Mouse (Mus musculus): ENCODE measurements at regions not wholly inside any gene's neighbourhood (a gene's known extent, or its start where the extent isn't known, plus 50 kb on each side); places are given as distances from the start of the nearest gene placed in this dataset.

GRCm38 (mm10) chr4:64635256-64635962 is 488.6 kb upstream of the Pappa start:
- in situ Hi-C loops (cut with MboI; ENCODE audit: low pct_ligation_motif_present, low pct_unique_long_range_greater_than_20kb, low sequenced_read_pairs) (no loop called here), dilution Hi-C loops (cut with MboI; ENCODE audit: extremely low pct_ligation_motif_present, extremely low pct_unique_long_range_greater_than_20kb, low sequenced_read_pairs) (no loop called here)
- no peak for DNase-seq (ENCODE audit: extremely low read depth)
- Histone ChIP-seq H3K4me2 (ENCODE audit: insufficient read depth, low read depth, poor library complexity, severe bottlenecking) (no peak overlapping the region), H3K9ac (ENCODE audit: insufficient read depth, low read depth) (no peak overlapping the region), H3K4me3 (replicated peaks in 1 of 3; ENCODE audit: low read depth in 2 of 3, low read length in 2 of 3, poor library complexity in 1 of 3) (no peak overlapping the region), H3K27ac (ENCODE audit: insufficient read depth, low read depth) (no peak overlapping the region), H3K36me3 (replicated peaks in 1 of 2; ENCODE audit: control insufficient read depth in 1 of 2, insufficient read depth in 1 of 2, low read length in 1 of 2) (no peaks in the 10 kb centered on the region), H3K27me3 (replicated peaks) (no peaks in the 10 kb centered on the region), H3K4me1 (ENCODE audit: control insufficient read depth in 1 of 2, insufficient read depth in 2 of 2) (no peaks in the 10 kb centered on the region), H3K79me2 (replicated peaks; ENCODE audit: control insufficient read depth, extremely low read depth, insufficient read depth, poor library complexity, severe bottlenecking) (no peaks in the 10 kb centered on the region), H3K9me3 (replicated peaks; ENCODE audit: low read length) (no peaks in the 10 kb centered on the region)
- TF ChIP-seq CTCF (conservative IDR thresholded peaks at IDR 0.05 in 1 of 2, IDR thresholded peaks at IDR 0.05 in 1 of 2; ENCODE audit: low read depth in 2 of 2, low read length in 2 of 2) (no peak), UBTF (IDR thresholded peaks at IDR 0.05; ENCODE audit: low read depth, low read length) (no peak), POLR2AphosphoS2 (IDR thresholded peaks at IDR 0.05; ENCODE audit: low read depth, low read length) (no peak), ZMIZ1 (IDR thresholded peaks at IDR 0.05; ENCODE audit: low read depth, low read length) (no peak), MXI1 (IDR thresholded peaks at IDR 0.05; ENCODE audit: low read depth, low read length) (no peak), HCFC1 (IDR thresholded peaks at IDR 0.05; ENCODE audit: low read depth, low read length) (no peak), ELF1 (IDR thresholded peaks at IDR 0.05; ENCODE audit: low read depth, low read length) (no peak), RCOR1 (conservative IDR thresholded peaks at IDR 0.05; ENCODE audit: low read depth, low read length) (no peak), GABPA (IDR thresholded peaks at IDR 0.05; ENCODE audit: insufficient replicate concordance, low read depth, low read length) (no peak), JUND (conservative IDR thresholded peaks at IDR 0.05; ENCODE audit: low read depth, low read length) (no peak), ETS1 (conservative IDR thresholded peaks at IDR 0.05; ENCODE audit: low read depth, low read length) (no peak), JUN (IDR thresholded peaks at IDR 0.05; ENCODE audit: insufficient read depth, low read depth, low read length) (no peak), PAX5 (IDR thresholded peaks at IDR 0.05; ENCODE audit: low read length) (no peak), KAT2A (IDR thresholded peaks at IDR 0.05; ENCODE audit: insufficient replicate concordance, low read length) (no peak), POLR2A (IDR thresholded peaks at IDR 0.05; ENCODE audit: low read depth, low read length) (no peak), NELFE (IDR thresholded peaks at IDR 0.05; ENCODE audit: low read depth, low read length) (no peak)

- DNase-seq (ENCODE audit: extremely low read depth): no peak
- no peaks in the 10 kb centered on the region for H3K27me3 ChIP-seq (replicated peaks)
- H3K9me3 ChIP-seq (replicated peaks; ENCODE audit: low read length): no peaks in the 10 kb centered on the region
- H3K4me1 ChIP-seq (ENCODE audit: control insufficient read depth in 1 of 2, insufficient read depth in 2 of 2): no peaks in the 10 kb centered on the region
- H3K9ac ChIP-seq (ENCODE audit: insufficient read depth, low read depth): no peak overlapping the region
- in situ Hi-C loops (cut with MboI; ENCODE audit: low pct_ligation_motif_present, low pct_unique_long_range_greater_than_20kb, low sequenced_read_pairs) (no loop called here), dilution Hi-C loops (cut with MboI; ENCODE audit: extremely low pct_ligation_motif_present, extremely low pct_unique_long_range_greater_than_20kb, low sequenced_read_pairs) (no loop called here)
- no peaks in the 10 kb centered on the region for H3K36me3 ChIP-seq (replicated peaks in 1 of 2; ENCODE audit: control insufficient read depth in 1 of 2, insufficient read depth in 1 of 2, low read length in 1 of 2)
- no peak overlapping the region for H3K4me2 ChIP-seq (ENCODE audit: insufficient read depth, low read depth, poor library complexity, severe bottlenecking)
- no peaks in the 10 kb centered on the region for H3K79me2 ChIP-seq (replicated peaks; ENCODE audit: control insufficient read depth, extremely low read depth, insufficient read depth, poor library complexity, severe bottlenecking)
- no peak overlapping the region for H3K4me3 ChIP-seq (replicated peaks in 1 of 3; ENCODE audit: low read depth in 2 of 3, low read length in 2 of 3, poor library complexity in 1 of 3)
- TF ChIP-seq SMC3 (IDR thresholded peaks at IDR 0.05; ENCODE audit: low read depth, low read length) (no peak), SIN3A (IDR thresholded peaks at IDR 0.05; ENCODE audit: low read length) (no peak), POLR2AphosphoS2 (IDR thresholded peaks at IDR 0.05; ENCODE audit: low read depth, low read length) (no peak), MAZ (IDR thresholded peaks at IDR 0.05; ENCODE audit: low read depth, low read length) (no peak), CTCF (conservative IDR thresholded peaks at IDR 0.05 in 1 of 2, IDR thresholded peaks at IDR 0.05 in 1 of 2; ENCODE audit: low read depth in 2 of 2, low read length in 2 of 2) (no peak)
- no peak overlapping the region for H3K27ac ChIP-seq (ENCODE audit: insufficient read depth, low read depth)
Measured at GRCm38 (mm10) chr4:64640056-64640455, 483.9 kb upstream of the Pappa start.
